11 mouse cellular contexts compared by ENCODE assay signal in the genomic region with DNA sequence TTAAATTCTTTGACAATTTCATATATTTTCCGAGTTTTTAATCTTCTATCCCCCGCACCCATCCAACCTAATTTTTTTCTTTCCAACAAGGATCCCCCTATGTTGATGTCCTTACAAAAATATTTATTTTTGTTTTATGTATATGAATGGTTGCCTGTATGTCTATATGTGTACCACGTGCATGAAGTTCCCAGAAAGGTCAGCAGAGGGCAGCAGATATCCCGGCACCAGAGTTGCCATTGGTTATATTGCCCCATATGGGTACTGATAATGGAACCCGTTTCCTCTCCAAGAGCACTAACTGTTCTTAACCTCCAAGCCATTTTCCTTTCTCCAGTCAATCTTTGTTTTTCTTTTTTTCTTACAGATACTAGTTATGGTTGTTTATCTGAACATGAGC.
DNase-seq lines count a peak whose midpoint lies in the region; ATAC-seq and TF ChIP-seq lines count a peak whose summit lies in the region.
"Had no signal": no experiment of that assay in that cellular context is flagged by ENCODE, and none has a peak within 500 bp of the region (broad histone marks: within the 10 kb centered on the region; RNA-seq: fewer than 3 reads in every experiment).

No protein-coding gene starts in this region.

- CTCF ChIA-PET in Patski (lab: Charles Lee): no interaction called here

- no peaks in the 10 kb centered on the region for H3K9me3 ChIP-seq in E14TG2a.4 (ENCODE audit: low read length)
- H3K9me3 ChIP-seq: neural tube, embryonic 13.5 days had no signal

- in situ Hi-C loops in Patski (cut with MboI; ENCODE audit: low pct_unique_long_range_greater_than_20kb): no loop called here

- no peak for ATAC-seq in Patski
- peak; percentile 83 for ATAC-seq in megakaryocyte-erythroid progenitor cell, adult 5-6 weeks (replicated peaks; ENCODE audit: low FRiP score, low TSS enrichment, poor library complexity, severe bottlenecking)
- no peak for ATAC-seq in inflammation-experienced regulatory T-cells, adult 6 months
- no peak for ATAC-seq in erythroid progenitor cell, adult 5-6 weeks (replicated peaks; ENCODE audit: low FRiP score, poor library complexity, severe bottlenecking)

- peak overlapping the region; percentile 67; the same call in 1 of the 2 replicates for H3K27ac ChIP-seq in layer of hippocampus, adult 2 months
- H3K27ac ChIP-seq: neural tube, embryonic 13.5 days had no signal

- H3K36me3 ChIP-seq in E14TG2a.4 (ENCODE audit: insufficient read depth, low read length): no peaks in the 10 kb centered on the region
- H3K36me3 ChIP-seq: neural tube, embryonic 13.5 days had no signal

- POLR2A ChIA-PET in Patski (lab: Charles Lee): no interaction called here

- no peak for DNase-seq in layer of hippocampus, adult 2 months (ENCODE audit: low spot score in 2 of 2)
- DNase-seq in layer of hippocampus, postnatal 10 days (ENCODE audit: low spot score in 2 of 2): no peak
- DNase-seq in Patski (ENCODE audit: low read depth, low spot score): no peak
- DNase-seq: cerebellum, adult 9-10 months; kidney, adult 18-20 months; right cerebral cortex, postnatal 4 days had no signal

- TF ChIP-seq CTCF in layer of hippocampus, adult 2 months (conservative IDR thresholded peaks at IDR 0.05): peak; percentile 69
- TF ChIP-seq CTCF in E14TG2a.4 (conservative IDR thresholded peaks at IDR 0.05; ENCODE audit: low read length) (peak; percentile 93), Patski (IDR thresholded peaks at IDR 0.05) (peak; percentile 41)

- peaks cover 36% of the 10 kb centered on the region for H3K27me3 ChIP-seq in E14TG2a.4 (ENCODE audit: insufficient read depth, low read length)
- peaks cover 3% of the 10 kb centered on the region for H3K27me3 ChIP-seq in Patski
- H3K27me3 ChIP-seq: neural tube, embryonic 13.5 days had no signal

- H3K4me3 ChIP-seq in layer of hippocampus, adult 2 months: no peak overlapping the region
- H3K4me3 ChIP-seq in E14TG2a.4 (replicated peaks; ENCODE audit: low read length): no peak overlapping the region
- H3K4me3 ChIP-seq: neural tube, embryonic 13.5 days had no signal

- H3K4me1 ChIP-seq in E14TG2a.4 (replicated peaks; ENCODE audit: low read depth, low read length): no peaks in the 10 kb centered on the region

Comparison
In these comparisons a context has a peak if more than half of its experiments do, and no peak if none do; other contexts are left out.
1. CTCF ChIP-seq: peak in every context shown above with its lines; median percentile 93 in E14TG2a.4; 69 in layer of hippocampus, adult 2 months; 41 in Patski.